Mouse (Mus musculus): ENCODE measurements around the gene Tada3.
"Not testable (repeated sequence)": the region's sequence is repeated elsewhere in the genome, so short reads cannot be mapped to it uniquely, and the experiment has no call there.

The Tada3 gene

GRCm38 (mm10) chr6:113341574-113341973 lies 36.1 kb downstream of the Tada3 start:
- DNase-seq = no peak

GRCm38 (mm10) chr6:113336852-113337620 lies 40.6 kb downstream of the Tada3 start:
- no peak for DNase-seq

- DNase-seq = no peak
Observed at GRCm38 (mm10) chr6:113334216-113334615, 43.5 kb downstream of the Tada3 start.

GRCm38 (mm10) chr6:113333137-113333950 lies 44.3 kb downstream of the Tada3 start:
- no peak for DNase-seq

GRCm38 (mm10) chr6:113332734-113333133 lies 44.9 kb downstream of the Tada3 start:
- DNase-seq = not testable (repeated sequence)

- no peak for DNase-seq
Observed at GRCm38 (mm10) chr6:113331721-113332120, 46.0 kb downstream of the Tada3 start.

GRCm38 (mm10) chr6:113330547-113330946 lies 47.1 kb downstream of the Tada3 start:
- peak; percentile 43 for DNase-seq

- DNase-seq = no peak
Observed at GRCm38 (mm10) chr6:113329396-113329795, 48.3 kb downstream of the Tada3 start.

- DNase-seq = peak; percentile 99
Observed at GRCm38 (mm10) chr6:113326533-113327315, 51.0 kb downstream of the Tada3 start, which contains the start of gene Ogg1. Ogg1 (plus strand) TSS chr6:113326972.
